Mouse (Mus musculus) megakaryocyte, adult 5-6 weeks (primary cell): Measurements from ENCODE around the gene Rarb. TPM values are rescaled to one million over a fixed set of nuclear protein-coding genes. Genes with fewer than 3 reads are reported as not detected.

Experiments
- ATAC-seq: 2 replicates; pipeline ENCODE4 v1.8.0; 2016; ENCODE audit warnings: mild to moderate bottlenecking, inconsistent platforms; ENCODE audit not compliant: poor library complexity, severe bottlenecking
- total RNA-seq, 2 experiments: library from RNA; stranded (forward) in 1 of 2; stranded (reverse) in 1 of 2; fragments of 153-499, 151-499 nt in 1 of 2; fragments of 221-1000, 200-1000 nt in 1 of 2; gene quantifications; 2 replicates each; pipeline versions ENCODE4 v1.2.3 to v1.2.4; 2015 to 2017

The Rarb gene
- total RNA-seq, 2 experiments from 2014 or later: 0.11 TPM; not detected in 1

GRCm38 (mm10) chr14:16598074-16598501 is 220.9 kb downstream of the Rarb start:
- ATAC-seq: peak; percentile 49

- ATAC-seq: no peak
These were observed 229.8 kb downstream of the Rarb start for GRCm38 (mm10) chr14:16589139-16589538.

- no peak for ATAC-seq
These were observed 240.9 kb downstream of the Rarb start for GRCm38 (mm10) chr14:16578100-16578499.

- ATAC-seq: no peak
These were observed 241.9 kb downstream of the Rarb start for GRCm38 (mm10) chr14:16577049-16577448.

- peak; percentile 86 for ATAC-seq
These were observed 243.8 kb downstream of the Rarb start for GRCm38 (mm10) chr14:16574925-16575721.

GRCm38 (mm10) chr14:16573475-16574171 is 245.3 kb downstream of the Rarb start:
- ATAC-seq: no peak

- no peak for ATAC-seq
These were observed 246.1 kb downstream of the Rarb start for GRCm38 (mm10) chr14:16572755-16573340.

- ATAC-seq: peak; percentile 68
These were observed 249.4 kb downstream of the Rarb start for GRCm38 (mm10) chr14:16569506-16570001.

GRCm38 (mm10) chr14:16566920-16567319 is 252.0 kb downstream of the Rarb start:
- no peak for ATAC-seq

GRCm38 (mm10) chr14:16563912-16564311 is 255.0 kb downstream of the Rarb start:
- ATAC-seq: peak; percentile 81

GRCm38 (mm10) chr14:16561496-16562170 is 257.3 kb downstream of the Rarb start:
- no peak for ATAC-seq

- peak; percentile 74 for ATAC-seq
These were observed 259.4 kb downstream of the Rarb start for GRCm38 (mm10) chr14:16559294-16560217.

- ATAC-seq: no peak
These were observed 260.9 kb downstream of the Rarb start for GRCm38 (mm10) chr14:16558033-16558432.

- peak; percentile 22; the same call in 1 of the 2 replicates for ATAC-seq
These were observed 264.1 kb downstream of the Rarb start for GRCm38 (mm10) chr14:16554643-16555459.

GRCm38 (mm10) chr14:16554319-16554642 is 264.7 kb downstream of the Rarb start:
- ATAC-seq: no peak

- 0 out of 2 replicates have a peak, but pooled peaks have one; percentile 30 for ATAC-seq
These were observed 266.7 kb downstream of the Rarb start for GRCm38 (mm10) chr14:16552293-16552692.

GRCm38 (mm10) chr14:16551843-16552242 is 267.1 kb downstream of the Rarb start:
- no peak for ATAC-seq

- 0 out of 2 replicates have a peak, but pooled peaks have one; percentile 19 for ATAC-seq
These were observed 270.8 kb downstream of the Rarb start for GRCm38 (mm10) chr14:16548200-16548576.
